Mouse (Mus musculus): ENCODE measurements at regions not wholly inside any gene's neighbourhood (a gene's known extent, or its start where the extent isn't known, plus 50 kb on each side); places are given as distances from the start of the nearest gene placed in this dataset.

DNA sequence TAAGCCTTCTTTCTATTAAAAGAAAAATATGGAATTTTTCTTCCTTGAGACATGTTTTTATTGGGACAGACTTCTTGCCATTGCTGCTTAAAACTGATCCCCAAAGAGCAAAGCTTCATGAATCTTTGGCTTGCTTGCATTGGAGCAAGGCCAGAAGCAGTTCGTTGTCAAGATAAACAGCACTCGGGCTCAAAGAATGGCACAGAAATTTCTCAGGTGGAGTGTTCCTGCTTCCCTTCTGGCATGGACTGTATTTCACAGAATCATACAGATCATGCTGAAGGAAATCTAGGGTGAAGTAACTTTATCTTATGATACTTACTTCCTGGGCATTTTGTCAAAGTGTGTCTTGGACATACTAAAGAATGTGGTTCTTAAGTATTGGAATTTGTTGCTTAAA is 77.0 kb upstream of the Mmadhc start:
- Histone ChIP-seq H3K4me3 (ENCODE audit: control insufficient read depth, low read depth, low read length) (no peak overlapping the region), H3K27ac (ENCODE audit: control insufficient read depth, insufficient read depth, low read depth, low read length) (no peak overlapping the region), H3K4me1 (ENCODE audit: control insufficient read depth, insufficient read depth, low read length) (no peaks in the 10 kb centered on the region; the same call in 1 of the 2 replicates), H3K27me3 (ENCODE audit: control insufficient read depth, insufficient read depth, low read length) (no peaks in the 10 kb centered on the region), H3K36me3 (ENCODE audit: control insufficient read depth, insufficient read depth, low read length) (no peaks in the 10 kb centered on the region)
- TF ChIP-seq CTCF (IDR thresholded peaks at IDR 0.05; ENCODE audit: control insufficient read depth, insufficient read depth, insufficient replicate concordance, low read depth, low read length) (no peak), POLR2A (IDR thresholded peaks at IDR 0.05; ENCODE audit: control insufficient read depth, low read depth, low read length) (no peak)

DNA sequence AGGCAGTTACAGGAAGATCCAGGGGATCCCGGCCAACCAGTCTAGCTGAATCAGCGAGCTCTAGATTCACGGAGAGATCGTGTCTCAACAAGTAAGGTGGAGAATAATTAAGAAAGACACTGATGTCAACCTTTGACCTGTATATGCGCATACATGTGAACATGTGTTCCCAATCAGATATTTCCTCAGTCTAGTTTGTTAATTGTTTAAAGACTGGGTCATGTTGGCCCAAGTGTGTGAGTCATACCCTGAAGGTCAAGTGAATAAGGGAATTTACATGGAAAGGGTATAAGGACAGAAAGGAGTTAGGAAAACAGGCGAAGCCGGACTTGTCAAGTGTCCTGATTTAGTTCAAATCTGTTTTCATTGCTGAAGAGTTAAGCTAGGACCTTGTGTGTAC is 76.4 kb upstream of the Mmadhc start:
- no peaks in the 10 kb centered on the region; the same call in 1 of the 2 replicates for H3K4me1 ChIP-seq (ENCODE audit: control insufficient read depth, insufficient read depth, low read length)
- H3K27ac ChIP-seq (ENCODE audit: control insufficient read depth, insufficient read depth, low read depth, low read length) = no peak overlapping the region
- H3K4me3 ChIP-seq (ENCODE audit: control insufficient read depth, low read depth, low read length) = no peak overlapping the region
- H3K27me3 ChIP-seq (ENCODE audit: control insufficient read depth, insufficient read depth, low read length) = no peaks in the 10 kb centered on the region
- TF ChIP-seq POLR2A (IDR thresholded peaks at IDR 0.05; ENCODE audit: control insufficient read depth, low read depth, low read length) = no peak
- no peak for TF ChIP-seq CTCF (IDR thresholded peaks at IDR 0.05; ENCODE audit: control insufficient read depth, insufficient read depth, insufficient replicate concordance, low read depth, low read length)
- H3K36me3 ChIP-seq (ENCODE audit: control insufficient read depth, insufficient read depth, low read length) = no peaks in the 10 kb centered on the region

GRCm38 (mm10) chr2:50368831-50369230 is 72.2 kb upstream of the Mmadhc start:
- TF ChIP-seq CTCF (IDR thresholded peaks at IDR 0.05; ENCODE audit: control insufficient read depth, insufficient read depth, insufficient replicate concordance, low read depth, low read length) = no peak
- TF ChIP-seq POLR2A (IDR thresholded peaks at IDR 0.05; ENCODE audit: control insufficient read depth, low read depth, low read length) = no peak
- H3K4me1 ChIP-seq (ENCODE audit: control insufficient read depth, insufficient read depth, low read length) = no peaks in the 10 kb centered on the region
- no peaks in the 10 kb centered on the region for H3K27me3 ChIP-seq (ENCODE audit: control insufficient read depth, insufficient read depth, low read length)
- no peaks in the 10 kb centered on the region for H3K36me3 ChIP-seq (ENCODE audit: control insufficient read depth, insufficient read depth, low read length)
- H3K27ac ChIP-seq (ENCODE audit: control insufficient read depth, insufficient read depth, low read depth, low read length) = no peak overlapping the region
- no peak overlapping the region for H3K4me3 ChIP-seq (ENCODE audit: control insufficient read depth, low read depth, low read length)

- H3K27me3 ChIP-seq (ENCODE audit: control insufficient read depth, insufficient read depth, low read length) = no peaks in the 10 kb centered on the region
- no peak overlapping the region for H3K27ac ChIP-seq (ENCODE audit: control insufficient read depth, insufficient read depth, low read depth, low read length)
- no peak overlapping the region for H3K4me3 ChIP-seq (ENCODE audit: control insufficient read depth, low read depth, low read length)
- TF ChIP-seq POLR2A (IDR thresholded peaks at IDR 0.05; ENCODE audit: control insufficient read depth, low read depth, low read length) = no peak
- TF ChIP-seq CTCF (IDR thresholded peaks at IDR 0.05; ENCODE audit: control insufficient read depth, insufficient read depth, insufficient replicate concordance, low read depth, low read length) = no peak
- no peaks in the 10 kb centered on the region for H3K4me1 ChIP-seq (ENCODE audit: control insufficient read depth, insufficient read depth, low read length)
- no peaks in the 10 kb centered on the region for H3K36me3 ChIP-seq (ENCODE audit: control insufficient read depth, insufficient read depth, low read length)
These were observed 71.8 kb upstream of the Mmadhc start for GRCm38 (mm10) chr2:50368351-50368750.

DNA sequence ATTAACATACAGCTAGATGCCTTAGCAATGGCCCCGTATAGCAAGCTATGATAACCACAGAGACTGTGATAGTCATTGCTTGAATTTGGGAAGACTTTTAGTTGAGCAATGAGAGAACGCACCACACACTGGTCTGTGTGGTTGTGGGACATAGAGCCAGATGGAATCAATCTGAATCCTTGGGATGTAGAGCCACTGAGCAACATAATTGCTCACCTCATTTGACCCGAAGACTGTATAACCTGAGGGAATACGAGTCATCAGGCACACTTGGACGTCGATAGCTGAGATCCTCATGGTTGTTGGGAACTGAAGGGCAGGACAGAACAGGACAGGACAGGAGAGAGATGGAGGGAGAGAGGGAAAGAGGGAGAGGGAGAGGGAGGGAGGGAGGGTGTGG is 68.6 kb upstream of the Mmadhc start:
- H3K27me3 ChIP-seq (ENCODE audit: control insufficient read depth, insufficient read depth, low read length) = no peaks in the 10 kb centered on the region
- H3K27ac ChIP-seq (ENCODE audit: control insufficient read depth, insufficient read depth, low read depth, low read length) = no peak overlapping the region
- H3K4me1 ChIP-seq (ENCODE audit: control insufficient read depth, insufficient read depth, low read length) = no peaks in the 10 kb centered on the region
- TF ChIP-seq CTCF (IDR thresholded peaks at IDR 0.05; ENCODE audit: control insufficient read depth, insufficient read depth, insufficient replicate concordance, low read depth, low read length) (no peak), POLR2A (IDR thresholded peaks at IDR 0.05; ENCODE audit: control insufficient read depth, low read depth, low read length) (no peak)
- no peak overlapping the region for H3K4me3 ChIP-seq (ENCODE audit: control insufficient read depth, low read depth, low read length)
- no peaks in the 10 kb centered on the region for H3K36me3 ChIP-seq (ENCODE audit: control insufficient read depth, insufficient read depth, low read length)

GRCm38 (mm10) chr2:50356089-50356488 is 59.5 kb upstream of the Mmadhc start:
- Histone ChIP-seq H3K4me1 (ENCODE audit: control insufficient read depth, insufficient read depth, low read length) (no peaks in the 10 kb centered on the region), H3K36me3 (ENCODE audit: control insufficient read depth, insufficient read depth, low read length) (no peaks in the 10 kb centered on the region), H3K27me3 (ENCODE audit: control insufficient read depth, insufficient read depth, low read length) (no peaks in the 10 kb centered on the region), H3K27ac (ENCODE audit: control insufficient read depth, insufficient read depth, low read depth, low read length) (no peak overlapping the region), H3K4me3 (ENCODE audit: control insufficient read depth, low read depth, low read length) (no peak overlapping the region)
- TF ChIP-seq POLR2A (IDR thresholded peaks at IDR 0.05; ENCODE audit: control insufficient read depth, low read depth, low read length) (no peak), CTCF (IDR thresholded peaks at IDR 0.05; ENCODE audit: control insufficient read depth, insufficient read depth, insufficient replicate concordance, low read depth, low read length) (no peak)

GRCm38 (mm10) chr2:50347486-50348265 is 51.1 kb upstream of the Mmadhc start:
- no peak overlapping the region for H3K27ac ChIP-seq (ENCODE audit: control insufficient read depth, insufficient read depth, low read depth, low read length)
- no peaks in the 10 kb centered on the region for H3K27me3 ChIP-seq (ENCODE audit: control insufficient read depth, insufficient read depth, low read length)
- H3K4me3 ChIP-seq (ENCODE audit: control insufficient read depth, low read depth, low read length) = no peak overlapping the region

More at GRCm38 (mm10) chr2:50347486-50348265, 51.1 kb upstream of the Mmadhc start:
- Histone ChIP-seq H3K36me3 (ENCODE audit: control insufficient read depth, insufficient read depth, low read length) (no peaks in the 10 kb centered on the region), H3K4me1 (ENCODE audit: control insufficient read depth, insufficient read depth, low read length) (no peaks in the 10 kb centered on the region)
- TF ChIP-seq POLR2A (IDR thresholded peaks at IDR 0.05; ENCODE audit: control insufficient read depth, low read depth, low read length) = no peak
- TF ChIP-seq CTCF (IDR thresholded peaks at IDR 0.05; ENCODE audit: control insufficient read depth, insufficient read depth, insufficient replicate concordance, low read depth, low read length) = no peak

Data from testis, adult 2 months (tissue).